In genomic region chr4:34701528-34701927, GRCm38 (mm10) we compare ENCODE assay signal across 10 mouse cellular contexts. TPM values are rescaled to one million over a fixed set of nuclear protein-coding genes. Genes with fewer than 3 reads are reported as not detected.
DNase-seq lines count a peak whose midpoint lies in the region; ATAC-seq and TF ChIP-seq lines count a peak whose summit lies in the region.
"Had no signal": no experiment of that assay in that cellular context is flagged by ENCODE, and none has a peak within 500 bp of the region (broad histone marks: within the 10 kb centered on the region; RNA-seq: fewer than 3 reads in every experiment).

No protein-coding gene starts in this region.

- H3K36me3 ChIP-seq in intestine, postnatal 0 days (ENCODE audit: control insufficient read depth, insufficient read depth): no peaks in the 10 kb centered on the region
- no peaks in the 10 kb centered on the region for H3K36me3 ChIP-seq in intestine, embryonic 16.5 days (ENCODE audit: control insufficient read depth, insufficient read depth, low read length)
- no peaks in the 10 kb centered on the region for H3K36me3 ChIP-seq in E14TG2a.4 (ENCODE audit: insufficient read depth, low read length)
- H3K36me3 ChIP-seq in liver, embryonic 13.5 days: no peaks in the 10 kb centered on the region

- WGBS in intestine, postnatal 0 days: 63% methylated on average over 5 of the region's 5 CpGs
- 61% methylated on average over 5 of the region's 5 CpGs for WGBS in intestine, embryonic 16.5 days
- WGBS in liver, embryonic 13.5 days (ENCODE audit: insufficient replicate concordance): 43% methylated on average over 5 of the region's 5 CpGs

- H3K9ac ChIP-seq in intestine, postnatal 0 days (ENCODE audit: low read depth, low read length): no peak overlapping the region
- no peak overlapping the region for H3K9ac ChIP-seq in intestine, embryonic 16.5 days (ENCODE audit: low read depth, low read length)
- H3K9ac ChIP-seq in liver, embryonic 13.5 days: no peak overlapping the region

- no peak overlapping the region for H3K4me3 ChIP-seq in intestine, postnatal 0 days (ENCODE audit: low read depth, low read length)
- no peak overlapping the region for H3K4me3 ChIP-seq in intestine, embryonic 16.5 days (ENCODE audit: low read length)
- H3K4me3 ChIP-seq in E14TG2a.4 (replicated peaks; ENCODE audit: low read length): no peak overlapping the region
- H3K4me3 ChIP-seq in liver, embryonic 13.5 days (replicated peaks): no peak overlapping the region
- H3K4me3 ChIP-seq: erythroblast, embryonic 14.5 days; myocyte had no signal

- no peaks in the 10 kb centered on the region for H3K4me1 ChIP-seq in intestine, postnatal 0 days (replicated peaks; ENCODE audit: control insufficient read depth, insufficient read depth, low read length)
- H3K4me1 ChIP-seq in intestine, embryonic 16.5 days (ENCODE audit: control insufficient read depth, insufficient read depth, low read length): no peaks in the 10 kb centered on the region
- no peaks in the 10 kb centered on the region for H3K4me1 ChIP-seq in E14TG2a.4 (replicated peaks; ENCODE audit: low read depth, low read length)
- H3K4me1 ChIP-seq in liver, embryonic 13.5 days (replicated peaks): no peaks in the 10 kb centered on the region

- peak; percentile 47 for DNase-seq in brain, adult 2 months (ENCODE audit: low read depth, low spot score)
- DNase-seq in gastrocnemius, postnatal 25 days: peak; percentile 9
- peak; percentile 42 for DNase-seq in liver, embryonic 13.5 days
- peak; percentile 19 to 47 for DNase-seq in urinary bladder, postnatal 36 days (ENCODE audit: low spot score in 2 of 2)

- no peak for ATAC-seq in intestine, postnatal 0 days
- no peak for ATAC-seq in intestine, embryonic 16.5 days
- peak; percentile 43; the same call in 1 of the 2 replicates for ATAC-seq in liver, embryonic 13.5 days (ENCODE audit: low read depth)
- 0 out of 2 replicates have a peak, but pooled peaks have one; percentile 39 for ATAC-seq in neutrophil, adult 5-6 weeks (ENCODE audit: extremely low read depth, insufficient number of reproducible peaks, low FRiP score, poor library complexity, severe bottlenecking)

- no peaks in the 10 kb centered on the region for H3K27me3 ChIP-seq in intestine, postnatal 0 days (replicated peaks; ENCODE audit: control insufficient read depth, insufficient read depth, low read length)
- H3K27me3 ChIP-seq in intestine, embryonic 16.5 days (replicated peaks; ENCODE audit: control insufficient read depth, insufficient read depth, low read length): no peaks in the 10 kb centered on the region
- no peaks in the 10 kb centered on the region; the same call in 1 of the 2 replicates for H3K27me3 ChIP-seq in E14TG2a.4 (ENCODE audit: insufficient read depth, low read length)
- H3K27me3 ChIP-seq in liver, embryonic 13.5 days: no peaks in the 10 kb centered on the region

- no peak overlapping the region for H3K27ac ChIP-seq in intestine, postnatal 0 days (ENCODE audit: low read depth, low read length)
- no peak overlapping the region for H3K27ac ChIP-seq in intestine, embryonic 16.5 days (ENCODE audit: low read length)
- no peak overlapping the region for H3K27ac ChIP-seq in liver, embryonic 13.5 days

- H3K4me2 ChIP-seq in intestine, postnatal 0 days (replicated peaks; ENCODE audit: low read depth): no peak overlapping the region
- H3K4me2 ChIP-seq in intestine, embryonic 16.5 days (ENCODE audit: low read depth, low read length): no peak overlapping the region
- no peak overlapping the region for H3K4me2 ChIP-seq in liver, embryonic 13.5 days

- peak; percentile 71 for TF ChIP-seq CTCF in intestine, postnatal 0 days (IDR thresholded peaks at IDR 0.05; ENCODE audit: low read depth)
- peak; percentile 72 for TF ChIP-seq CTCF in E14TG2a.4 (conservative IDR thresholded peaks at IDR 0.05; ENCODE audit: low read length)

- H3K9me3 ChIP-seq in intestine, postnatal 0 days (ENCODE audit: control insufficient read depth): no peaks in the 10 kb centered on the region
- no peaks in the 10 kb centered on the region for H3K9me3 ChIP-seq in intestine, embryonic 16.5 days (ENCODE audit: control insufficient read depth, low read length)
- no peaks in the 10 kb centered on the region for H3K9me3 ChIP-seq in E14TG2a.4 (ENCODE audit: low read length)
- H3K9me3 ChIP-seq in liver, embryonic 13.5 days (replicated peaks): no peaks in the 10 kb centered on the region

RNA-seq across cellular contexts. Expression of gene Slc35a1, which starts 14.3 kb away (rescaled TPM):
- 25.2 and 27.0 TPM in 2 replicates for polyA plus RNA-seq in intestine, postnatal 0 days (2015; fragmentation: Nextera tagmentation; extraction: Ambion mirVana)
- 69.6 and 78.6 TPM in 2 replicates for polyA plus RNA-seq in intestine, embryonic 16.5 days (2015; fragmentation: Nextera tagmentation; extraction: Ambion mirVana)
- total RNA-seq in gastrocnemius, postnatal 25 days (2021): 10 to 100 TPM; 10.5 to 11.4 TPM
- polyA plus RNA-seq in liver, embryonic 13.5 days (2015; fragmentation: Nextera tagmentation; extraction: Ambion mirVana): 20.4 and 20.7 TPM in 2 replicates
- 12.9 and 16.4 TPM in 2 replicates for total RNA-seq in neutrophil, adult 5-6 weeks (2017)

RNA-seq across cellular contexts. Expression of gene Cfap206, which starts 28.5 kb away (rescaled TPM):
- polyA plus RNA-seq in intestine, postnatal 0 days (2015; fragmentation: Nextera tagmentation; extraction: Ambion mirVana): 0.17 TPM in 1 of 2 replicates, not detected in the other
- 0.15 and 0.20 TPM in 2 replicates for polyA plus RNA-seq in intestine, embryonic 16.5 days (2015; fragmentation: Nextera tagmentation; extraction: Ambion mirVana)
- total RNA-seq in gastrocnemius, postnatal 25 days (2021): not detected
- polyA plus RNA-seq in liver, embryonic 13.5 days (2015; fragmentation: Nextera tagmentation; extraction: Ambion mirVana): not detected in 2 replicates
- total RNA-seq in neutrophil, adult 5-6 weeks (2017): 0.23 TPM in 1 of 2 replicates, not detected in the other

RNA-seq across cellular contexts. Expression of gene Gm136, which starts 54.5 kb away (rescaled TPM):
- polyA plus RNA-seq in intestine, postnatal 0 days (2015; fragmentation: Nextera tagmentation; extraction: Ambion mirVana): not detected in 2 replicates
- polyA plus RNA-seq in intestine, embryonic 16.5 days (2015; fragmentation: Nextera tagmentation; extraction: Ambion mirVana): not detected in 2 replicates
- total RNA-seq in gastrocnemius, postnatal 25 days (2021): not detected
- not detected in 2 replicates for polyA plus RNA-seq in liver, embryonic 13.5 days (2015; fragmentation: Nextera tagmentation; extraction: Ambion mirVana)
- not detected in 2 replicates for total RNA-seq in neutrophil, adult 5-6 weeks (2017)
- polyA plus RNA-seq: erythroblast, embryonic 14.5 days; myocyte had no signal

Comparison
In these comparisons a context has a peak if more than half of its experiments do, and no peak if none do; other contexts are left out.
1. ATAC-seq: peak in liver, embryonic 13.5 days (single experiment) and neutrophil, adult 5-6 weeks (single experiment); none in intestine, postnatal 0 days (single experiment) and intestine, embryonic 16.5 days (single experiment).
2. Peak in every context shown above with its lines, with median percentiles within 50 percentile points of each other: DNase-seq.